Mouse (Mus musculus) limb, embryonic 11.5 days (tissue): ENCODE results near the gene Oaz3. TPM values are rescaled to one million over a fixed set of nuclear protein-coding genes. Genes with fewer than 3 reads are reported as not detected.

Source experiments
- ATAC-seq: fragments of 200-750 bp; cut with Nextera tagmentation; 2 replicates; pipeline ENCODE4 v1.8.0; 2017; ENCODE audit warnings: low read depth; ENCODE audit not compliant: insufficient number of reproducible peaks, low FRiP score, low TSS enrichment
- DNase-seq: peaks from one replicate; pipeline ENCODE4 v3.0.0-alpha.2; 2015; ENCODE audit warnings: low spot score
- H3K27ac ChIP-seq: fragments of 300-500 bp; sonication (generic); replicated peaks from 2 replicates; pipeline ENCODE4 v1.5.1; 2014; ENCODE audit warnings: low read depth, mild to moderate bottlenecking, low read length
- H3K27me3 ChIP-seq: fragments of 300-500 bp; sonication (generic); 2 replicates; pipeline ENCODE4 v1.6.1; 2014; ENCODE audit warnings: mild to moderate bottlenecking, low read length, mixed read lengths; ENCODE audit not compliant: control insufficient read depth, insufficient read depth
- H3K36me3 ChIP-seq: fragments of 300-500 bp; sonication (generic); 2 replicates; pipeline ENCODE4 v1.6.1; 2014; ENCODE audit warnings: mild to moderate bottlenecking, low read length, moderate library complexity, mixed read lengths; ENCODE audit not compliant: control insufficient read depth, insufficient read depth
- H3K4me1 ChIP-seq: fragments of 300-500 bp; sonication (generic); 2 replicates; pipeline ENCODE4 v1.6.1; 2014; ENCODE audit warnings: low read length, mixed read lengths; ENCODE audit not compliant: control insufficient read depth, insufficient read depth
- H3K4me2 ChIP-seq: fragments of 300-500 bp; sonication (generic); 2 replicates; pipeline ENCODE4 v1.6.1; 2014; ENCODE audit warnings: low read depth, mild to moderate bottlenecking, moderate library complexity; ENCODE audit not compliant: severe bottlenecking
- H3K4me3 ChIP-seq: fragments of 300-500 bp; sonication (generic); 2 replicates; pipeline ENCODE4 v1.5.1; 2014; ENCODE audit warnings: low read depth, low read length
- H3K9ac ChIP-seq: fragments of 300-500 bp; sonication (generic); 2 replicates; pipeline ENCODE4 v1.6.1; 2014; ENCODE audit warnings: mild to moderate bottlenecking, low read length
- H3K9me3 ChIP-seq: fragments of 300-500 bp; sonication (generic); 2 replicates; pipeline ENCODE4 v1.6.1; 2016; ENCODE audit warnings: low read length; ENCODE audit not compliant: control insufficient read depth
- WGBS: fragments of 180-500 bp; shearing (Covaris S2); extraction: QIAGEN DNeasy Blood & Tissue Kit; methylation state at CpG from one replicate; pipeline ENCODE4 v1.1.7; 2014; 5-methylcytosine and 5-hydroxymethylcytosine counted together
- polyA plus RNA-seq: library from polyadenylated mRNA; unstranded; fragments of >200 nt; fragmentation: Nextera tagmentation; extraction: Ambion mirVana; gene quantifications from 2 replicates; pipeline ENCODE4 v1.2.1, GENCODE M21; 2014

The Oaz3 gene
- polyA plus RNA-seq, 1 experiment from 2014 or later = 0.36 TPM

GRCm38 (mm10) chr3:94436420-94436819 lies 7.3 kb downstream of the Oaz3 start:
- WGBS = 81% methylated on average over 9 of the region's 9 CpGs
- Histone ChIP-seq H3K9me3 (no peaks in the 10 kb centered on the region), H3K4me2 (no peak overlapping the region), H3K9ac (no peak overlapping the region), H3K27ac (no peak overlapping the region), H3K4me3 (no peak overlapping the region), H3K4me1 (no peaks in the 10 kb centered on the region), H3K27me3 (no peaks in the 10 kb centered on the region), H3K36me3 (no peaks in the 10 kb centered on the region)
- DNase-seq (no peak), ATAC-seq (no peak)

DNA sequence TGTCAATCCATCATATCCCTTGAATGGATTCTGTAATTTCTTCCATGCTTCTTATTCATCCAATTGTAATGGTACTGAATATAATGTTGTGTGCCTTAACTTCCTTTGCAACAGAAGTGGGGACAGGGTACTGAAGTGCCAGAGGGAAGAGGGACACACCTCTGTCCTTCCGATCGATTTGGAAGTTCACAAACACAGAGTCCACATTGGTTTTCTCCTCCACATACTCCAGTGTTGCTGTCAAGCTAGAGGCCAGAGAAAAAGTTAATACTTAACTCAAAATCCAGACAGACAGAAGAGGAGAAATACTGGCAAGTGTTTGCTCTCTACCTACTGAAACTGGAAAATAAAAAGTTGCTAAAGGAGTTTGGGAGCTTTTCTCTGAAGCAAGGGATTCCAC lies 9.4 kb downstream of the Oaz3 start:
- H3K4me1 ChIP-seq = no peaks in the 10 kb centered on the region
- H3K36me3 ChIP-seq = no peaks in the 10 kb centered on the region
- WGBS = 85% methylated on average over 2 of the region's 2 CpGs
- H3K4me3 ChIP-seq = no peak overlapping the region
- H3K4me2 ChIP-seq = no peak overlapping the region
- H3K9me3 ChIP-seq = no peaks in the 10 kb centered on the region
- H3K27ac ChIP-seq = no peak overlapping the region
- no peak for DNase-seq
- H3K27me3 ChIP-seq = no peaks in the 10 kb centered on the region
- no peak for ATAC-seq
- no peak overlapping the region for H3K9ac ChIP-seq

GRCm38 (mm10) chr3:94430980-94431379 lies 12.7 kb downstream of the Oaz3 start:
- H3K9me3 ChIP-seq = no peaks in the 10 kb centered on the region
- WGBS = 82% methylated on average over 2 of the region's 2 CpGs
- no peak overlapping the region for H3K4me3 ChIP-seq
- H3K27me3 ChIP-seq = no peaks in the 10 kb centered on the region
- ATAC-seq = no peak
- no peaks in the 10 kb centered on the region for H3K36me3 ChIP-seq
- H3K4me1 ChIP-seq = no peaks in the 10 kb centered on the region
- no peak overlapping the region for H3K4me2 ChIP-seq
- no peak for DNase-seq
- no peak overlapping the region for H3K9ac ChIP-seq
- H3K27ac ChIP-seq = no peak overlapping the region

DNA sequence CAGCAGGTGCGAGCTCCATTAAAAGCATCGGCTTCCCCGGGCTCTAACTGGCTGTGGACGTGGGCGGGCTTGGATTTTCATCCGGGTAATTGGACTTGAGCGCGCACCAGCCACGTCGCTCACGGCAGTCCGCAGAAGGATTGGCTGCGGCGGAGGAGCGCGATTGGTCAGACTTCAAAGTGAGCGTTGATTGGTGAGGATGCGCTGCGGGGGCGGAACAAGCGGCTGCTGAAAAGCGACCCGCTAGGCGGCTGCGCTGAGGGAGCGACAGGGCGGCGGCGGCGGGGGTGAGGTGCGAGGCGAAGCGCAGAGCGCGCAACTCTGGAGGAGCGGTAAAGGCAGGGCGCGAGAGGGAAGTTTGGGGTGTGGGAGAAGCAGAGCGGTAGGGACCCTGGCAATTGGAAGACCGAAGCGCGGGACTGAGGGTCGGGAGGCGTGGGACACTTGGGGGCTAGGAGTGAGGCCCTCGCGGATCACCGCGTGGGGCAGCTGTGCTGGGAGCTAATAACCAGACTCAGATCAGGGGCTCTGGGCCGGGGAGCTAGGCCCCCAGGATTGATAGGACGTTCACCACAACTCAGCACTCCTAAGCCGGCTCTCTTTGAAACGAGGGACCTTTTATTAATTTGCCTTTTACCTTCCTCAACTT lies 30.6 kb downstream of the Oaz3 start, which contains the start of gene Tdrkh:
Gene Tdrkh, plus strand, starts transcription at position 243 of the 649 bp plus-strand sequence.
- H3K9me3 ChIP-seq = no peaks in the 10 kb centered on the region
- no peaks in the 10 kb centered on the region for H3K27me3 ChIP-seq
- peak; percentile 99 for ATAC-seq
- peak within 1 kb of the TSS; percentile 61 for H3K4me2 ChIP-seq
- H3K9ac ChIP-seq = peak within 1 kb of the TSS; percentile 22; the same call in 1 of the 2 replicates
- H3K4me3 ChIP-seq = peak within 1 kb of the TSS; percentile 35
- H3K4me1 ChIP-seq = peaks cover 5% of the 10 kb centered on the region; the same call in 1 of the 2 replicates
- DNase-seq = peak; percentile 95
- no peak within 1 kb of the TSS for H3K27ac ChIP-seq
- no peaks in the 10 kb centered on the region for H3K36me3 ChIP-seq
- 9% methylated on average over 52 of the region's 52 CpGs for WGBS

DNA sequence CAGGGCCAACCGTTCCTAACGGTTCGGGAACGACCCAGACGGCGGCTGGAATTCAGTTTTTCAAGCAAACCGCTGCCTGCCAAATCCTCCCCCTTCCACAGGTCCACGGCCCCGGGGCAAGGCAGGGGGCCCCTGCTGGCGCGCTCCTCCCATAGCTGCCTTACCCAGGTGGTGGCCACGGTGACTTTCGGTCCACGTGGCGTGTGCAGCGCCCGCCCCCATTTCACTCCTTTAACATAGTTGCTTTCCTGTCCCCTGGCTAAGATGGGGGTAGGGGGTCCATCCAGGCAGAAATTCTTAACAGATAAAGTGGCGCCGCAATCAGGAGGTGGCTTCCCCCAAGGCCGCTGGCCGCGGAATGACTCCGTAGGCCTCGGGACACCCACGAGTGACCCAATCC lies 31.2 kb downstream of the Oaz3 start:
- no peaks in the 10 kb centered on the region for H3K9me3 ChIP-seq
- peaks cover 5% of the 10 kb centered on the region; the same call in 1 of the 2 replicates for H3K4me1 ChIP-seq
- H3K9ac ChIP-seq = no peak overlapping the region; the same call in 1 of the 2 replicates
- peak overlapping the region; percentile 61 for H3K4me2 ChIP-seq
- H3K36me3 ChIP-seq = no peaks in the 10 kb centered on the region
- DNase-seq (no peak), ATAC-seq (peak; percentile 35)
- peak overlapping the region; percentile 35 for H3K4me3 ChIP-seq
- H3K27me3 ChIP-seq = no peaks in the 10 kb centered on the region
- H3K27ac ChIP-seq = no peak overlapping the region
- WGBS = 9% methylated on average over 25 of the region's 25 CpGs

DNA sequence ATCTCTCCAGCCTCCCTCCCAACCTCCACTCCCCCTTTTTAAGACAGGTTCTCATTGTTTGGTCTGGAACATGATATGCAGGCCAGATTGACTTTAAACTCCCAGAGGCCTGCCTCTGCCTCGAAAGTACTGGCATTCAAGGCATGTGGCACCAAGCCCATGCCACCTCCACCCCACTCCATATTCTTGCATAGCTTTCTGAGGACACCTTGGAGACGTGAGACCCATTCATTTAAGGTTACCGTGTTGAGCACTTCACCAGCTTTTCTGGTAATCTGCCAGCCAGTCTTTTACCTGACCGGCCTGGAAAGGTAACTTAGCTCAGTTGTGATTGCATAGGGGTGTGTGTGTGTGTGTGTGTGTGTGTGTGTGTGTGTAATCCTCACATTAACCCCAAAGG lies 38.2 kb downstream of the Oaz3 start:
- H3K4me1 ChIP-seq = no peaks in the 10 kb centered on the region
- 73% methylated on average over 4 of the region's 4 CpGs for WGBS
- no peak overlapping the region for H3K4me2 ChIP-seq
- no peak for ATAC-seq
- H3K9ac ChIP-seq = no peak overlapping the region
- no peak overlapping the region for H3K27ac ChIP-seq
- no peaks in the 10 kb centered on the region for H3K9me3 ChIP-seq
- H3K36me3 ChIP-seq = no peaks in the 10 kb centered on the region
- no peak overlapping the region for H3K4me3 ChIP-seq
- DNase-seq = no peak
- H3K27me3 ChIP-seq = peaks cover 7% of the 10 kb centered on the region; the same call in 1 of the 2 replicates

DNA sequence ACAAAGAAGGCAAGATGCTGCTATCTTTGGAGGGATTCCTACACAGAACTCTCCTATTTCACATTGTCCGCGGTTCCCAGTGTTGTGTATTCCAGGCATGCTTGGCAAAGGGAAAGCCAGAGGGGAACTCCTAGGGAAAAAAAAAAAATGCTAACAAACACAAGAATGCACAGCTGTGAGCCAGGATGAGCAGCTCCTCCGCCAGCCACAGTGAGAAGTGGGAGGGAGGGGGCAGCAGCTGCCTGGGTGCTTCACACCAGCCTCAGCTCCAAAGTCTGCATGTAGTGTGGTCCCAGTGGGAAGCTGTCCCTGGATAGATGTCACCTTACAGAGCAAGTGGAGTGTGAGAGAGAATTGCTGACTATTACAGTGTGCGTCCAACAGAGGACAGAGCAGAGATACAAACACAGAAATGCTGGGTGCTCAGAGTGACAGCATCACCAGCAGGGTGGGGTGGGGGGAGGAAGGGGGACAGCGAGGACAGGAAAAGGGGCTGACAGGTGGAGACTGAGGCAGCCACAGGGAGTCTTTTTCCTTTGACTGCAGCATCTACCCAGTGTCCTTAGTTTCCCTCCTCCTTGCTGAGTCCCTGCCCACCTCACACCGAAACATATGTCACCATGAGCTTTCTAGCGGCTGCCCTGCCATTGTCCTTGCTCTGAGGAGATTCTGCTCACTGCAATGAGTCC lies 39.2 kb downstream of the Oaz3 start:
- no peaks in the 10 kb centered on the region for H3K4me1 ChIP-seq
- 28% methylated on average over 7 of the region's 7 CpGs for WGBS
- H3K36me3 ChIP-seq = no peaks in the 10 kb centered on the region
- no peak overlapping the region for H3K27ac ChIP-seq
- no peak overlapping the region for H3K4me3 ChIP-seq
- ATAC-seq (no peak), DNase-seq (no peak)
- H3K9me3 ChIP-seq = no peaks in the 10 kb centered on the region
- peaks cover 15% of the 10 kb centered on the region for H3K27me3 ChIP-seq
- H3K9ac ChIP-seq = no peak overlapping the region
- no peak overlapping the region for H3K4me2 ChIP-seq

DNA sequence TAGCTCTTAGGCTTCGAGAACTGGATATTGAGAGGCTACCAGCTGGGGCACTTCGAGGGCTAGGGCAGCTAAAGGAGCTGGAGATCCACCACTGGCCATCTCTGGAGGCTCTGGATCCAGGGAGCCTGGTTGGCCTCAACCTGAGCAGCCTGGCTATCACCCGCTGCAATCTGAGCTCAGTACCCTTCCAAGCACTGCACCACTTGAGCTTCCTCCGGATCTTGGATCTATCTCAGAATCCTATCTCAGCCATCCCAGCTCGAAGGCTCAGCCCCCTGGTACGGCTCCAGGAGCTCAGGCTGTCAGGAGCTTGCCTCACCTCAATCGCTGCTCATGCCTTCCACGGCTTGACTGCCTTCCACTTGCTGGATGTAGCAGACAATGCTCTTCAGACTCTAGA lies 41.3 kb downstream of the Oaz3 start:
- Histone ChIP-seq H3K9me3 (no peaks in the 10 kb centered on the region), H3K27me3 (peaks cover 30% of the 10 kb centered on the region), H3K27ac (no peak overlapping the region), H3K36me3 (no peaks in the 10 kb centered on the region), H3K4me2 (no peak overlapping the region), H3K9ac (no peak overlapping the region), H3K4me1 (peaks cover 2% of the 10 kb centered on the region; the same call in 1 of the 2 replicates), H3K4me3 (no peak overlapping the region)
- DNase-seq (no peak), ATAC-seq (no peak)
- WGBS = 63% methylated on average over 8 of the region's 8 CpGs
